Mouse (Mus musculus): ENCODE measurements around the gene 1700021F05Rik. TPM values are rescaled to one million over a fixed set of nuclear protein-coding genes. Genes with fewer than 3 reads are reported as not detected.
"Not testable (repeated sequence)": the region's sequence is repeated elsewhere in the genome, so short reads cannot be mapped to it uniquely, and the experiment has no call there.

1700021F05Rik gene
- polyA plus RNA-seq, 1 experiment = 56.2 TPM

DNA sequence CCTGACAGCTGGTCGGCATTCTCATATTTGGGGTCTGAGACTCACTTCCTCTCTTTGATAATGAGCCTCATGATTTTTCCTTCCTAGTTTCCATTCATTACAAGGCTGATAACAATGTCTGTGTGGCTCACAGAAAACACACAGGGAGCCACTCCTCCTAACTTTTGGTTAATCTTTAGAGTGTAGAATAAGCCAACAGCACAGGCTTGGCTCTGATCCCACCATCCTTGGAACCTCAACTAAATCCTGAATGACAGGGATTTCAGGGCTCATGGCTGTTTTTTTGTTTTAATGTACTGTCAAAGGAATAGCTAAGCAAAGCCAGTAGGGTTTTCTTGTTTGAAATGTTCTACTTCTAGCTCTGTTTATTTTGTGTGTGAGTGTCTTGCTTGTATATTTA, 6.4 kb downstream of the 1700021F05Rik start:
- no peak overlapping the region for H3K27ac ChIP-seq (ENCODE audit: control insufficient read depth, insufficient read depth, low read depth, low read length, poor library complexity)

DNA sequence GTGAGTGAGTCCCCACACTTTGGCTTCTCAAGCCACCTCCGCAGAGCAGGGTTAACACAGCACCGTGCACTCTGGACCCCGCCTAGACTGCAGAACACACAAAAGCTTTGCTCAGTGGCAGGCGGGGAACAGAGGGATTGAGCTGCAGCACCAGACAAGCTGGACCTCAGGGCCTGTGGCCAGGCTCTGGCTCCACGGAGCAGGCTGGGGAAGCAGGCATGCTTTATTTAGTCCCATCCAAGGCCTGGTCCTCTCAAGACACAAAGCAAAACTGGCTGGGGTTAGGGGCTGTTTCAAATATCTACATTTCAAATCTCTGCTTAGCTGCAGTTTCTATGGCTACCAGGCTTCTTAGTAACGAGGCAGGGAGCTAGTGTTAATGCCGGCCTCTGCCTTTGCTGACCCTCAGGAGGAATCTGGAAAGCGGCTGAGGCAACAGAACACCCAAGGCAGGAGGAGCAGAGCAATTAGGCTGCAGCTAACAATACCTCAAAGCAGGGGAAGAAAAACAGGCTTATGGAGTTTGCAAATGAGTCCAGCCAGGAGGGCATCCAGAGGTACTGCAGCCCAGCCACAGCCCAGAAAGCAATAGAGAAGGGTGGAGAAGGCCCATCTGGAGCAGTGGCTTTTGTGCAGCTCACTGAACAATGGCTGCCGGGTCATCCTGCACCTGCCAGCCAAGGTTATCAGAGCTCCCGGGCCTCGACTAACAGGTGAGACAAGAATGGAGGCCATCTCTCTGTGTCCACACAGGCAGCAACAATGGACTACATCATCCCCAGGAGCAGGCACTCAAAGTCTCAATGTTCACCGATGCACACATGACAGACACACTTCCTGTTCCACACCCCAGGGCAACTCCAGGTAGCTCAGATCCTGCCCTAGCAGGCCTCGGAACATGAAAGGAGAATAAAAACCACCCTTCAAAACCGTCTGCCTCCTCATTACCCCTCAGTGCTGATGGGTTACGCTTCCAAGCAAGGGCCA, 13.2 kb downstream of the 1700021F05Rik start:
- Histone ChIP-seq H3K4me1 (ENCODE audit: control insufficient read depth, insufficient read depth, low read length) (no peaks in the 10 kb centered on the region), H3K4me3 (replicated peaks; ENCODE audit: control insufficient read depth, low read depth, low read length) (no peak overlapping the region), H3K27ac (ENCODE audit: control insufficient read depth, insufficient read depth, low read depth, low read length, poor library complexity) (no peak overlapping the region)
- TF ChIP-seq CTCF (IDR thresholded peaks at IDR 0.05; ENCODE audit: control insufficient read depth, insufficient read depth, low read length) = no peak
- TF ChIP-seq POLR2A (IDR thresholded peaks at IDR 0.05; ENCODE audit: borderline replicate concordance, control insufficient read depth, low read depth, low read length) = no peak
- WGBS = 78% methylated on average over 15 of the region's 15 CpGs

More for the DNA sequence above, 6.4 kb downstream of the 1700021F05Rik start:
- TF ChIP-seq POLR2A (IDR thresholded peaks at IDR 0.05; ENCODE audit: borderline replicate concordance, control insufficient read depth, low read depth, low read length) = no peak
- no peak for TF ChIP-seq CTCF (IDR thresholded peaks at IDR 0.05; ENCODE audit: control insufficient read depth, insufficient read depth, low read length)
- peaks cover 1% of the 10 kb centered on the region; the same call in 1 of the 2 replicates for H3K4me1 ChIP-seq (ENCODE audit: control insufficient read depth, insufficient read depth, low read length)
- 29% methylated on average over 1 of the region's 1 CpGs for WGBS
- no peak overlapping the region for H3K4me3 ChIP-seq (replicated peaks; ENCODE audit: control insufficient read depth, low read depth, low read length)

DNA sequence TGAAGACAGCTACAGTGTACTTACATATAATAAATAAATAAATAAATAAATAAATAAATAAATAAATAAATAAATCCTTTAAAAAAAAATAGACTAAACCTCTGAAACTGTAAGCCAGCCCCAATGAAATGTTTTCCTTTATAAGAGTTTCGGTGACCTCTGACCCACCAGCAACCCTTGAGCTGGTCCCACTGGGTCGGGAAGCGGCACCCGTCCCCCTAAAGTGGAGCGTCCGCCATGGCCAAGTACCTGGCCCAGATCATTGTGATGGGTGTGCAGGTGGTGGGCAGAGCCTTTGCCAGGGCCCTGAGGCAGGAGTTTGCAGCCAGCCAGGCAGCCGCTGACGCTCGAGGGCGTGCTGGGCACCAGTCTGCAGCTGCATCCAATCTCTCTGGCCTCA, 16.9 kb downstream of the 1700021F05Rik start, which contains the start of gene Gm9803:
Gene Gm9803 (plus strand): TSS at position 154 of the 400 bp plus-strand sequence.
- H3K4me1 ChIP-seq (ENCODE audit: control insufficient read depth, insufficient read depth, low read length); H3K27ac ChIP-seq (ENCODE audit: control insufficient read depth, insufficient read depth, low read depth, low read length, poor library complexity); H3K4me3 ChIP-seq (replicated peaks; ENCODE audit: control insufficient read depth, low read depth, low read length): not testable (repeated sequence)
- 90% methylated on average over 10 of the region's 10 CpGs for WGBS

DNA sequence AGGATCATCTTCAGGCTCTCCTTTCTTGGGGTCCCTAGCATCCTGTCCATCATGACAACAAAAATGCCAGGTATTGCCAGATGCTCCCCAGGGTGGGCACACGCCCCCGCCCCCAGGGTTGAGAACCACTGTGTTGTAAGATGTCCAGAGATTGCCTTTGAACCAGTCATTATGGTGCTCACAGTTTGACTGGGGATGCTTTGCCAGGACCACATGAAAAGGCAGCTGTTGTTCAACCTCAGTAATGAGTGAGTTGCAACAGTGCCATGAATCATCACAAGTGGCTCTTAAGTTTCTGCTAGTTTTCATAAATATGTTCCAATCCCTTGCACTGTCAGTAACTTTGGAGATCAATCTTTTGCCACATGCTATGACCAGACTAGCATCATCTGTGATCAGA, 20.8 kb downstream of the 1700021F05Rik start:
- Histone ChIP-seq H3K27ac (ENCODE audit: control insufficient read depth, insufficient read depth, low read depth, low read length, poor library complexity) (no peak overlapping the region; the same call in 1 of the 2 replicates), H3K4me3 (replicated peaks; ENCODE audit: control insufficient read depth, low read depth, low read length) (no peak overlapping the region), H3K4me1 (ENCODE audit: control insufficient read depth, insufficient read depth, low read length) (no peaks in the 10 kb centered on the region)
- WGBS = 87% methylated on average over 2 of the region's 2 CpGs
- TF ChIP-seq POLR2A (IDR thresholded peaks at IDR 0.05; ENCODE audit: borderline replicate concordance, control insufficient read depth, low read depth, low read length) (no peak), CTCF (IDR thresholded peaks at IDR 0.05; ENCODE audit: control insufficient read depth, insufficient read depth, low read length) (no peak)

DNA sequence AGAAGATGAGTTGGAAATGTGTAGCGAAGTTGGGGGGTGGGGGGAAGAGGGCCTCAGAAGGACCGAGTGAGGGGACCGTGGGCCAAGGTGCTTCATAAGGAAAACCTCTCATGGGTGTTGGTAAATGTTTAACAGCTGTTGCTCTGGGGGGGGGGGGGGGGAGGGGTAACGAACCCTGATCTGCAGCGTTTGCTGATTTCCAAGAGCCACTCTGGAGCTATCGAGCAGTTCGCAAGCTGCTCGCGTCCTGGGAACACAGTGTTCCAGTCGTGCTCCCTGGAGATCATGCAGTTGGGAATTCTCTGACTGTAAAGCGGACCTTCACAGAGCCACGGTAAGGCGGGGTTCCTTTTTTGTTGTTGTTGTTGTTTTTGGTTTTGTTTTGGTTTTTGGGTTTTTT, 22.4 kb downstream of the 1700021F05Rik start:
- TF ChIP-seq POLR2A (IDR thresholded peaks at IDR 0.05; ENCODE audit: borderline replicate concordance, control insufficient read depth, low read depth, low read length) (no peak), CTCF (IDR thresholded peaks at IDR 0.05; ENCODE audit: control insufficient read depth, insufficient read depth, low read length) (no peak)
- no peak overlapping the region for H3K27ac ChIP-seq (ENCODE audit: control insufficient read depth, insufficient read depth, low read depth, low read length, poor library complexity)
- no peaks in the 10 kb centered on the region for H3K4me1 ChIP-seq (ENCODE audit: control insufficient read depth, insufficient read depth, low read length)
- H3K4me3 ChIP-seq (replicated peaks; ENCODE audit: control insufficient read depth, low read depth, low read length) = no peak overlapping the region
- 85% methylated on average over 13 of the region's 13 CpGs for WGBS

DNA sequence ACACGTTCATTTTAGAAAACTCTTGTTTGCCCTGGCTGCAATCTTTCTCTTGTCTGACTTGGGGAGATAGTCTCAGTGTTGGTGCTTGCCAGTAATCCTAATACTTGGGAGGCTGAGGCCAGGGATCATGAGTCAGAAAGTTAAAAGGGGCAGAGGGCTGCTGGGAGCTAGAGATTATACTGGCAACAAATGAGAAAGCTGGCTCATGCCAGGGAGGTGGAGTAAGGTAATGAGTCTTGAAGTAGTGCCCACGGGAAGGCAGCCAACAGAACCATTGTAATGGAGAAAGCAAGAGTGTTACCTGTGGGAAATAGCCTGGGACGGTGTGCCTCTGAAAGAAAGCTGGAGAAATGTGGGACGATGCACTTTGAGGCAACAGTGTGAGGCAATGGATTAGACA, 23.0 kb downstream of the 1700021F05Rik start:
- Histone ChIP-seq H3K27ac (ENCODE audit: control insufficient read depth, insufficient read depth, low read depth, low read length, poor library complexity) (no peak overlapping the region), H3K4me1 (ENCODE audit: control insufficient read depth, insufficient read depth, low read length) (no peaks in the 10 kb centered on the region), H3K4me3 (replicated peaks; ENCODE audit: control insufficient read depth, low read depth, low read length) (no peak overlapping the region)
- TF ChIP-seq CTCF (IDR thresholded peaks at IDR 0.05; ENCODE audit: control insufficient read depth, insufficient read depth, low read length) = no peak
- TF ChIP-seq POLR2A (IDR thresholded peaks at IDR 0.05; ENCODE audit: borderline replicate concordance, control insufficient read depth, low read depth, low read length) = no peak
- 68% methylated on average over 4 of the region's 4 CpGs for WGBS

DNA sequence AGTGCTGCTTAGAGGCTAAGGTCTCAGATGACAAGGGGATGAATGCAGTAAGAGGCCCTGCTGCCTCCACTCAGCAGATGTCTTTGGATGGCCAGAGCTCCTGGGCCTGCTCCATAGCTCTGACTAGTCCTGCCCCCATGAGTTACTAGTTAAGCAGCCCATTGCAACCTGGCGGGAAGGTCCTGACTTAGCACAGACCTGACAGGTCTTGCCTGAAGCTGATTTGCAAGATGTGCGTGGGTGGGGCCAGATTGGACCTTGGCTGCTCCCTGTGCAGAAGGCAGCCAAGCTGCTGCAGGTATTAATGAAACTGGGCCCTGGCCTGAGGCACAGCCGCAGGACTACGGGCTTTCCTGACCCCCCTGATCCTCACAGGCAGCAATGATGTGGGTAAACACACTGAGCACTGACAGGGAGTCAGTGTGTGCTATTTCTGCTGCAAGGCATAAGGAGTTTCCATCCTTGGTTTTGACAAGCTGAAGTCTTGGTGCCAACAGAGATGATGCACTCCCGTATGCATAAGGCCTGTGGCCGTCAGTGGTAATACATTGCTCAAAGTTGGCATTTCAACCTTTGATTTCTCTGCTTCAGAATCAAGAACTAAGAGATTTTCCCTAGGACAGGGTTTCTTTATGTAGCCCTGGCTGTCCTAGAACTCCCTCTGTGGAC, 23.7 kb downstream of the 1700021F05Rik start:
- Histone ChIP-seq H3K4me3 (replicated peaks; ENCODE audit: control insufficient read depth, low read depth, low read length) (no peak overlapping the region), H3K27ac (ENCODE audit: control insufficient read depth, insufficient read depth, low read depth, low read length, poor library complexity) (no peak overlapping the region), H3K4me1 (ENCODE audit: control insufficient read depth, insufficient read depth, low read length) (no peaks in the 10 kb centered on the region)
- WGBS = 82% methylated on average over 6 of the region's 6 CpGs
- TF ChIP-seq POLR2A (IDR thresholded peaks at IDR 0.05; ENCODE audit: borderline replicate concordance, control insufficient read depth, low read depth, low read length) = no peak
- TF ChIP-seq CTCF (IDR thresholded peaks at IDR 0.05; ENCODE audit: control insufficient read depth, insufficient read depth, low read length) = no peak

DNA sequence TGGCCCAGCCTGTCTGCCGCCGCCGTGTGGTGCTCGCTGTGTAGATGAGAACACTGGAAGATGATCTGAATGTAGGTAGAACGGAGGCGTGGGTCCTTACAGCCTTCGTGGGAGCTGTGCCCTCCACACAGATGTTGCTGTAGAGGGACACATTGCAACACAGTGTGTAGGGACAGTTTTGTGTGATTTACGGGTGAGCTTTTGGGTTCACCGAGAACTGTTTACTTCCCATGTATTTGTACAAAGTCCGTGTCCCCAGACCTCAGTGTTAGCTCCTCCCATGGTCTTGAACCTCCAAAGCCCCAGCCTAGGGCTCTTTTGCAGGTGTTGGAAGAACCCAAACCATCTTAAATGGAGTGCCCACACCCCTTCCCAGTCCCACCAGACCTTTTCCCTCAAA, 27.8 kb downstream of the 1700021F05Rik start:
- TF ChIP-seq POLR2A (IDR thresholded peaks at IDR 0.05; ENCODE audit: borderline replicate concordance, control insufficient read depth, low read depth, low read length) = no peak
- no peaks in the 10 kb centered on the region for H3K4me1 ChIP-seq (ENCODE audit: control insufficient read depth, insufficient read depth, low read length)
- no peak overlapping the region for H3K27ac ChIP-seq (ENCODE audit: control insufficient read depth, insufficient read depth, low read depth, low read length, poor library complexity)
- WGBS = 93% methylated on average over 10 of the region's 10 CpGs
- no peak overlapping the region for H3K4me3 ChIP-seq (replicated peaks; ENCODE audit: control insufficient read depth, low read depth, low read length)
